Mouse (Mus musculus): ENCODE data around the gene Ephb4.

Gene Ephb4

GRCm38 (mm10) chr5:137369665-137370064 lies 19.8 kb downstream of the Ephb4 start:
- no peak for DNase-seq (ENCODE audit: low spot score in 2 of 2)

GRCm38 (mm10) chr5:137373371-137373950 lies 23.6 kb downstream of the Ephb4 start:
- no peak for DNase-seq (ENCODE audit: low spot score in 2 of 2)

- DNase-seq (ENCODE audit: low spot score in 2 of 2): no peak
Measured at GRCm38 (mm10) chr5:137374521-137375080, 24.7 kb downstream of the Ephb4 start.

GRCm38 (mm10) chr5:137375627-137376026 lies 25.7 kb downstream of the Ephb4 start:
- DNase-seq (ENCODE audit: low spot score in 2 of 2): no peak

GRCm38 (mm10) chr5:137376198-137376597 lies 26.3 kb downstream of the Ephb4 start:
- DNase-seq (ENCODE audit: low spot score in 2 of 2): no peak

GRCm38 (mm10) chr5:137376722-137377121 lies 26.8 kb downstream of the Ephb4 start:
- no peak for DNase-seq (ENCODE audit: low spot score in 2 of 2)

- DNase-seq (ENCODE audit: low spot score in 2 of 2): no peak
Measured at GRCm38 (mm10) chr5:137377176-137377575, 27.3 kb downstream of the Ephb4 start.

GRCm38 (mm10) chr5:137377603-137378002 lies 27.7 kb downstream of the Ephb4 start:
- DNase-seq (ENCODE audit: low spot score in 2 of 2): no peak

- peak; percentile 44 to 65 for DNase-seq (ENCODE audit: low spot score in 2 of 2)
Measured at GRCm38 (mm10) chr5:137381152-137381551, 31.2 kb downstream of the Ephb4 start.

GRCm38 (mm10) chr5:137383441-137383840 lies 33.5 kb downstream of the Ephb4 start:
- DNase-seq (ENCODE audit: low spot score in 2 of 2): no peak

GRCm38 (mm10) chr5:137386712-137387111 lies 36.8 kb downstream of the Ephb4 start:
- DNase-seq (ENCODE audit: low spot score in 2 of 2): no peak

- DNase-seq (ENCODE audit: low spot score in 2 of 2): no peak
Measured at GRCm38 (mm10) chr5:137391641-137392040, 41.7 kb downstream of the Ephb4 start.

GRCm38 (mm10) chr5:137394456-137394855 lies 44.5 kb downstream of the Ephb4 start:
- DNase-seq (ENCODE audit: low spot score in 2 of 2): no peak

GRCm38 (mm10) chr5:137404081-137404480 lies 54.2 kb downstream of the Ephb4 start:
- DNase-seq (ENCODE audit: low spot score in 2 of 2): no peak

GRCm38 (mm10) chr5:137409451-137409850 lies 59.5 kb downstream of the Ephb4 start:
- DNase-seq (ENCODE audit: low spot score in 2 of 2): no peak

- DNase-seq (ENCODE audit: low spot score in 2 of 2): no peak
Measured at GRCm38 (mm10) chr5:137410066-137410465, 60.2 kb downstream of the Ephb4 start.

- no peak for DNase-seq (ENCODE audit: low spot score in 2 of 2)
Measured at GRCm38 (mm10) chr5:137410549-137410948, 60.6 kb downstream of the Ephb4 start.

GRCm38 (mm10) chr5:137411235-137411634 lies 61.3 kb downstream of the Ephb4 start:
- no peak for DNase-seq (ENCODE audit: low spot score in 2 of 2)

- DNase-seq (ENCODE audit: low spot score in 2 of 2): no peak
Measured at GRCm38 (mm10) chr5:137414253-137414652, 64.3 kb downstream of the Ephb4 start.

- no peak for DNase-seq (ENCODE audit: low spot score in 2 of 2)
Measured at GRCm38 (mm10) chr5:137419105-137419504, 69.2 kb downstream of the Ephb4 start.

- no peak for DNase-seq (ENCODE audit: low spot score in 2 of 2)
Measured at GRCm38 (mm10) chr5:137419841-137420240, 69.9 kb downstream of the Ephb4 start.

- no peak for DNase-seq (ENCODE audit: low spot score in 2 of 2)
Measured at GRCm38 (mm10) chr5:137425648-137426047, 75.7 kb downstream of the Ephb4 start.
